Mouse (Mus musculus) adrenal gland, adult 10 weeks (tissue): ENCODE data around the gene Rbm33. TPM values are rescaled to one million over a fixed set of nuclear protein-coding genes. Genes with fewer than 3 reads are reported as not detected.

Source experiments
- polyA plus RNA-seq: library from polyadenylated mRNA; stranded (reverse); fragments of 350-450 nt; fragmentation: Illumina TruSeq; extraction: RNeasy Lipid Tissue Mini Kit (QIAGEN cat#74804); gene quantifications from one replicate; pipeline ENCODE4 v1.2.3, GENCODE M21; 2014; ENCODE audit warnings: low read depth, low replicate concordance

The Rbm33 gene
- polyA plus RNA-seq, result 56.0 TPM

DNA sequence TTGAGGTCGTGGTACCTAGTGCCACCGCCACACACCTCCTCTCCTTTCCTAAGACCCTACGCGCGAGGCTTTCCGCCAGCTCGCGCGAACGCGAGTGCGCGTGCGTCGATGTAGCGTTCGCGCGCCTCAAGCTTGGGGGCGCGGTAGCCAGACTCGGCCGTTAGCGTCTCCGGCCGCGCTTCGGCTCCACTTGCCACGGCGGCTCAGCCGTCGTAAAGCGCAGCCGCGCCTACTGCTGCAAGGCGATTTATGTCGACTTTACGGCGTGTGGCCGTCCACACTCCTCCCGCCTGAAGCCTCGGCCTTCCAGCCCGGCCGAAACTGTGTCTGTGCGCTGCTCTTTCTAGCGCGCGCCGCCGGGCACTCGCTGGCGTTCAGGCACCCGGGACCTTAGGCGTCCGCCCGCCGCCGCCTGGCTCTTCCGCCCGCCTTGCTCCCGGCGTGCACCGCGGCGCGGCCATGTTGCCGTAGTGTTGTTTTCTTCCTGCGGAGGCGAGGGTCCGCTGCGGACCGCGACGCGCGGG is at the start of gene Rbm33:
Gene Rbm33 (plus strand): TSS at position 400 of the 524 bp plus-strand sequence.

DNA sequence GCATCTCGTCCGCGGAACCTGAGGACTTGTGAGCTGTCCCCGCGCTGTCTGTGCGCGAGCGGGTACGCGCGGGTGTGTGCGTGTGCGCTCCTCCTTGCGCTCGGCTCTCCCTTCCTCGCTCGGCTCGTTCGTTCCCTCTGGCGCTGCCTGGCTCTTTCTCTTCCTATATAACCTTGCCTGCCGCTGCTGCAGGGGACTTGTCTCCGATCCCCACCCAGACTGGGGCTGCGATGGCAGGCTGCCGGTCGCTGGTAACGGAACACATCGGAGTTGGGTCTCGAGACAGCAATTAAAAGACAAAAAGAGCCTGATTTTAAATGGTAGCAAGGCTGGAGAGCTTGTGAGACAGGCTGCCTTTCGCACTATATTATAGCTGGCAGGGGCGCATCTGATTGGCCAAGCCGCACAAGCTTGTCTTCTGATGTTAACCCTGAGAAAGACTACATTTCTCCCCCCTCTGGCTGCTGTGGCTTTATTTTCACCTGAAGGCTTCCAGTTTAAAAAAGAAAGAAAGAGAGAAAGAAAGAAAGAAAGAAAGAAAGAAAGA is 149.9 kb downstream of the Rbm33 start, which contains the start of gene Shh:
Gene Shh (minus strand): TSS at position 497 of the 547 bp plus-strand sequence.

Other genes starting within 250 kb of the Rbm33 start
- 184 TPM for gene Insig1, start 245.8 kb upstream of the Rbm33 start, polyA plus RNA-seq
- gene En2, start 151.4 kb upstream of the Rbm33 start, polyA plus RNA-seq, result 0.17 TPM
- not detected for gene Cnpy1, start 71.3 kb upstream of the Rbm33 start, polyA plus RNA-seq
- gene Shh, start 150.1 kb downstream of the Rbm33 start, polyA plus RNA-seq, result 48.0 TPM